18 mouse cellular contexts compared by ENCODE assay signal in genomic region chr4:141283879-141284411, GRCm38 (mm10). TPM values are rescaled to one million over a fixed set of nuclear protein-coding genes. Genes with fewer than 3 reads are reported as not detected.
A peak's percentile ranks its signal among the peaks of the same experiment; 100 is the strongest.
DNase-seq lines count a peak whose midpoint lies in the region; ATAC-seq and TF ChIP-seq lines count a peak whose summit lies in the region.
"Had no signal": no experiment of that assay in that cellular context is flagged by ENCODE, and none has a peak within 500 bp of the region (broad histone marks: within the 10 kb centered on the region; RNA-seq: fewer than 3 reads in every experiment).

No protein-coding gene starts in this region.

- DNase-seq in heart, postnatal 25 days (ENCODE audit: low spot score) = no peak
- DNase-seq in lung, postnatal 25 days (ENCODE audit: low spot score) = no peak
- peak; percentile 44 for DNase-seq in CH12.LX (ENCODE audit: extremely low read depth)
- peak; percentile 91 for DNase-seq in R1 (ENCODE audit: low read depth, low spot score)
- no peak for DNase-seq in stomach, postnatal 0 days (ENCODE audit: low spot score)
- DNase-seq in spleen, postnatal 14 days (ENCODE audit: low spot score in 2 of 2) = no peak
- DNase-seq: cerebellum, adult 18-20 months; kidney, postnatal 36 days; layer of hippocampus, postnatal 36 days; liver, postnatal 0 days; thymus, postnatal 25 days had no signal

- TF ChIP-seq POLR2A in CH12.LX (IDR thresholded peaks at IDR 0.05; ENCODE audit: low read depth, low read length) = no peak

- dilution Hi-C loops in CH12.LX (cut with MboI; ENCODE audit: extremely low pct_ligation_motif_present, extremely low pct_unique_long_range_greater_than_20kb, low sequenced_read_pairs) = no loop called here

- no peak for TF ChIP-seq CTCF in CH12.LX (conservative IDR thresholded peaks at IDR 0.05 in 1 of 2, IDR thresholded peaks at IDR 0.05 in 1 of 2; ENCODE audit: low read depth in 2 of 2, low read length in 2 of 2)
- TF ChIP-seq CTCF in stomach, postnatal 0 days (IDR thresholded peaks at IDR 0.05; ENCODE audit: low read depth) = no peak

- H3K79me2 ChIP-seq in CH12.LX (replicated peaks; ENCODE audit: control insufficient read depth, extremely low read depth, insufficient read depth, poor library complexity, severe bottlenecking) = no peaks in the 10 kb centered on the region

- no peak for TF ChIP-seq EP300 in CH12.LX (IDR thresholded peaks at IDR 0.05; ENCODE audit: low read length)
- no peak for TF ChIP-seq EP300 in stomach, postnatal 0 days (optimal IDR thresholded peaks at IDR 0.05)

- H3K4me1 ChIP-seq in heart, embryonic 11.5 days (ENCODE audit: control insufficient read depth, insufficient read depth, low read length) = peaks cover 34% of the 10 kb centered on the region
- peaks cover 68% of the 10 kb centered on the region for H3K4me1 ChIP-seq in lung, embryonic 15.5 days
- peaks cover 16 to 50% of the 10 kb centered on the region in 2 experiments for H3K4me1 ChIP-seq in CH12.LX (ENCODE audit: control insufficient read depth in 1 of 2, insufficient read depth in 2 of 2)
- H3K4me1 ChIP-seq in stomach, postnatal 0 days (replicated peaks; ENCODE audit: control insufficient read depth, insufficient read depth) = 0 out of 2 replicates have a peak, but pooled peaks cover 6% of the 10 kb centered on the region

- no peaks in the 10 kb centered on the region for H3K9me3 ChIP-seq in heart, embryonic 11.5 days (replicated peaks; ENCODE audit: control insufficient read depth, low read length)
- no peaks in the 10 kb centered on the region for H3K9me3 ChIP-seq in lung, embryonic 15.5 days
- H3K9me3 ChIP-seq in CH12.LX (replicated peaks; ENCODE audit: low read length) = no peaks in the 10 kb centered on the region
- H3K9me3 ChIP-seq in stomach, postnatal 0 days (ENCODE audit: control insufficient read depth, low read length) = no peaks in the 10 kb centered on the region
- H3K9me3 ChIP-seq: limb, embryonic 13.5 days; stomach, embryonic 15.5 days had no signal

- intact Hi-C loops in heart, postnatal 25 days (cut with DNase I) = no loop called here

- 0 out of 2 replicates have a peak overlapping the region, but pooled peaks have one; percentile 39 for H3K9ac ChIP-seq in heart, embryonic 11.5 days (ENCODE audit: low read depth, low read length)
- H3K9ac ChIP-seq in lung, embryonic 15.5 days = no peak overlapping the region
- no peak overlapping the region for H3K9ac ChIP-seq in CH12.LX (ENCODE audit: insufficient read depth, low read depth)
- H3K9ac ChIP-seq in stomach, postnatal 0 days (ENCODE audit: low read length) = no peak overlapping the region
- H3K9ac ChIP-seq: limb, embryonic 13.5 days; liver, postnatal 0 days; stomach, embryonic 15.5 days had no signal

- H3K4me3 ChIP-seq in heart, embryonic 11.5 days (ENCODE audit: low read depth, low read length) = no peak overlapping the region
- no peak overlapping the region for H3K4me3 ChIP-seq in lung, embryonic 15.5 days
- no peak overlapping the region for H3K4me3 ChIP-seq in CH12.LX (replicated peaks in 1 of 3; ENCODE audit: low read depth in 2 of 3, low read length in 2 of 3, poor library complexity in 1 of 3)
- no peak overlapping the region for H3K4me3 ChIP-seq in stomach, postnatal 0 days (ENCODE audit: low read depth, low read length)
- H3K4me3 ChIP-seq: erythroblast, embryonic 14.5 days; limb, embryonic 13.5 days; stomach, embryonic 15.5 days had no signal

- WGBS in heart, embryonic 11.5 days (ENCODE audit: insufficient replicate concordance) = 26% methylated on average over 8 of the region's 8 CpGs
- WGBS in lung, embryonic 15.5 days = 14% methylated on average over 8 of the region's 8 CpGs
- 36% methylated on average over 8 of the region's 8 CpGs for WGBS in stomach, postnatal 0 days

- in situ Hi-C loops in CH12.LX (cut with MboI; ENCODE audit: low pct_ligation_motif_present, low pct_unique_long_range_greater_than_20kb, low sequenced_read_pairs) = no loop called here

- H3K27me3 ChIP-seq in heart, embryonic 11.5 days (ENCODE audit: control insufficient read depth, insufficient read depth, low read length) = peaks cover 16% of the 10 kb centered on the region; the same call in 1 of the 2 replicates
- peaks cover 21% of the 10 kb centered on the region for H3K27me3 ChIP-seq in lung, embryonic 15.5 days
- peaks cover 88% of the 10 kb centered on the region for H3K27me3 ChIP-seq in CH12.LX (replicated peaks)
- no peaks in the 10 kb centered on the region for H3K27me3 ChIP-seq in stomach, postnatal 0 days (ENCODE audit: control insufficient read depth, insufficient read depth, low read length)

- no peak for TF ChIP-seq RAD21 in CH12.LX (IDR thresholded peaks at IDR 0.05; ENCODE audit: low read depth, low read length)

- H3K27ac ChIP-seq in heart, embryonic 11.5 days (ENCODE audit: low read depth, low read length) = no peak overlapping the region
- H3K27ac ChIP-seq in lung, embryonic 15.5 days = peak overlapping the region; percentile 29
- no peak overlapping the region for H3K27ac ChIP-seq in CH12.LX (ENCODE audit: insufficient read depth, low read depth)
- H3K27ac ChIP-seq in stomach, postnatal 0 days (replicated peaks) = no peak overlapping the region
- H3K27ac ChIP-seq: limb, embryonic 13.5 days; stomach, embryonic 15.5 days had no signal

- no peak overlapping the region for H3K4me2 ChIP-seq in heart, embryonic 11.5 days
- H3K4me2 ChIP-seq in lung, embryonic 15.5 days = no peak overlapping the region
- H3K4me2 ChIP-seq in CH12.LX (ENCODE audit: insufficient read depth, low read depth, poor library complexity, severe bottlenecking) = no peak overlapping the region
- no peak overlapping the region for H3K4me2 ChIP-seq in stomach, postnatal 0 days (replicated peaks; ENCODE audit: low read depth)
- H3K4me2 ChIP-seq: limb, embryonic 13.5 days; stomach, embryonic 15.5 days had no signal

- no peaks in the 10 kb centered on the region for H3K36me3 ChIP-seq in heart, embryonic 11.5 days (ENCODE audit: control insufficient read depth, insufficient read depth, low read length)
- H3K36me3 ChIP-seq in lung, embryonic 15.5 days = no peaks in the 10 kb centered on the region
- no peaks in the 10 kb centered on the region for H3K36me3 ChIP-seq in CH12.LX (replicated peaks in 1 of 2; ENCODE audit: control insufficient read depth in 1 of 2, insufficient read depth in 1 of 2, low read length in 1 of 2)
- no peaks in the 10 kb centered on the region for H3K36me3 ChIP-seq in stomach, postnatal 0 days (ENCODE audit: control insufficient read depth, insufficient read depth, low read length)
- H3K36me3 ChIP-seq: limb, embryonic 13.5 days; stomach, embryonic 15.5 days had no signal

- ATAC-seq in heart, embryonic 11.5 days (replicated peaks; ENCODE audit: insufficient number of reproducible peaks, low FRiP score, low TSS enrichment) = no peak
- no peak for ATAC-seq in lung, embryonic 15.5 days (ENCODE audit: borderline replicate concordance, extremely low read depth, low FRiP score, low TSS enrichment)
- no peak for ATAC-seq in stomach, postnatal 0 days (ENCODE audit: low FRiP score, low TSS enrichment)
- ATAC-seq: CD4-positive, CD25-positive, alpha-beta regulatory T cell, adult 4 months; intestine, postnatal 0 days; liver, postnatal 0 days had no signal

TF ChIP-seq in CH12.LX, 34 proteins besides CTCF, POLR2A, EP300 and RAD21:
- no peak for TF ChIP-seq PAX5 (IDR thresholded peaks at IDR 0.05; ENCODE audit: low read length)
- TF ChIP-seq BHLHE40 (IDR thresholded peaks at IDR 0.05; ENCODE audit: low read depth, low read length) = peak; percentile 84
- no peak for TF ChIP-seq HCFC1 (IDR thresholded peaks at IDR 0.05; ENCODE audit: low read depth, low read length)
- no peak for TF ChIP-seq GABPA (IDR thresholded peaks at IDR 0.05; ENCODE audit: insufficient replicate concordance, low read depth, low read length)

RNA-seq across cellular contexts. Expression of gene Epha2, which starts 17.1 kb away (rescaled TPM):
- 3.1 and 3.6 TPM in 2 replicates for polyA plus RNA-seq in heart, embryonic 11.5 days (2014; fragmentation: Nextera tagmentation; extraction: Ambion mirVana)
- 1 to 10 TPM; 6.8 to 7.7 TPM for total RNA-seq in heart, postnatal 25 days (2021)
- 10.8 and 11.0 TPM in 2 replicates for polyA plus RNA-seq in lung, embryonic 15.5 days (2015; fragmentation: Nextera tagmentation; extraction: Ambion mirVana)
- total RNA-seq in CH12.LX (2012; rRNA removed) (0.67 and 0.81 TPM in 2 replicates), CH12.LX (2014; rRNA removed) (0.55 and 0.58 TPM in 2 replicates)
- polyA plus RNA-seq in CH12.LX (2012; ENCODE audit: insufficient read length, low read depth) = 0.67 and 0.70 TPM in 2 replicates
- 3.9 and 4.9 TPM in 2 replicates for polyA plus RNA-seq in stomach, postnatal 0 days (2015; fragmentation: Nextera tagmentation; extraction: Ambion mirVana)
- polyA plus RNA-seq: erythroblast, embryonic 14.5 days had no signal

RNA-seq across cellular contexts. Expression of gene Arhgef19, which starts 44.6 kb away (rescaled TPM):
- 1.2 and 1.3 TPM in 2 replicates for polyA plus RNA-seq in heart, embryonic 11.5 days (2014; fragmentation: Nextera tagmentation; extraction: Ambion mirVana)
- total RNA-seq in heart, postnatal 25 days (2021) = 10 to 100 TPM; 28.5 to 36.4 TPM
- 19.2 and 20.5 TPM in 2 replicates for polyA plus RNA-seq in lung, embryonic 15.5 days (2015; fragmentation: Nextera tagmentation; extraction: Ambion mirVana)
- total RNA-seq in CH12.LX (2012; rRNA removed) (0.08 and 0.21 TPM in 2 replicates), CH12.LX (2014; rRNA removed) (0.15 TPM in 1 of 2 replicates, not detected in the other)
- polyA plus RNA-seq in CH12.LX (2012; ENCODE audit: insufficient read length, low read depth) = 0.19 and 0.40 TPM in 2 replicates
- 6.6 and 9.2 TPM in 2 replicates for polyA plus RNA-seq in stomach, postnatal 0 days (2015; fragmentation: Nextera tagmentation; extraction: Ambion mirVana)
- polyA plus RNA-seq: CD4-positive, CD25-positive, alpha-beta regulatory T cell, adult 4 months had no signal

Comparison
In these comparisons a context has a peak if more than half of its experiments do, and no peak if none do; other contexts are left out.
1. DNase-seq: peak in CH12.LX (single experiment) and R1 (single experiment); none in heart, postnatal 25 days (single experiment), lung, postnatal 25 days (single experiment), stomach, postnatal 0 days (single experiment) and spleen, postnatal 14 days (0 of 2).